Mouse (Mus musculus): ENCODE measurements around the gene Gpatch8.

DNA sequence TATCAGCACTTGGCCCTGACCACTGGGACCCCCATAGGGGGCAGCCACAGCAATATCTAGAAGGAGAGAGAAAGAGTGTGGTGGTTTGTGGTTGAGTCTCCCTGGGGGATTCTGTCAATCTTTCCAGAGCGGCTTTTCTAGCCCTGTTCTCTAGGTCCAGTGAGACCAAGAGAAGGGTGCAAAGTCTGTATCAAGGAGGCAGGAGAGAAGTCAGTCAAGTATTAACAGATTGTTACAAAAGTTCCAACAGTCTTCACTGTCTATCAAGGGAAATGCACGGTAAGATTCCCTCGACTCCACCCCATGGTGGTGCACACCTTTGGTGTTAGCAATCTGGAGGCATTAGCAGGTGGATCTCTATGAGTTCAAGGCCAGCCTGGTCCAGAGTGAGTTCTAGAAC lies 94.4 kb downstream of the Gpatch8 start:
- TF ChIP-seq EP300 (IDR thresholded peaks at IDR 0.05; ENCODE audit: insufficient read depth, low read depth, low read length) = no peak
- TF ChIP-seq CTCF (IDR thresholded peaks at IDR 0.05; ENCODE audit: low read depth, low read length) = no peak
